In genomic region chr16:87902049-87902448, GRCm38 (mm10) we compare ENCODE assay signal across 14 mouse cellular contexts.
"Had no signal": no experiment of that assay in that cellular context is flagged by ENCODE, and none has a peak within 500 bp of the region (broad histone marks: within the 10 kb centered on the region; RNA-seq: fewer than 3 reads in every experiment).

No protein-coding gene starts in this region.

- H3K36me3 ChIP-seq: intestine, embryonic 15.5 days; limb, embryonic 12.5 days; limb, embryonic 15.5 days; lung, embryonic 15.5 days had no signal

- H3K27ac ChIP-seq: intestine, embryonic 15.5 days; limb, embryonic 12.5 days; limb, embryonic 15.5 days; liver, embryonic 14.5 days; lung, embryonic 15.5 days had no signal

- H3K4me2 ChIP-seq: intestine, embryonic 15.5 days; limb, embryonic 12.5 days; limb, embryonic 15.5 days; liver, embryonic 11.5 days; lung, embryonic 15.5 days; midbrain, embryonic 11.5 days had no signal

- H3K4me3 ChIP-seq: intestine, embryonic 15.5 days; limb, embryonic 12.5 days; limb, embryonic 15.5 days; lung, embryonic 15.5 days had no signal

- DNase-seq: kidney, adult 11 months; kidney, postnatal 14 days; left cerebral cortex, postnatal 4 days; liver, postnatal 0 days; lung, postnatal 10 days; lung, postnatal 4 days; thymus, postnatal 25 days had no signal

- H3K9ac ChIP-seq: intestine, embryonic 15.5 days; limb, embryonic 12.5 days; limb, embryonic 15.5 days; liver, embryonic 14.5 days; liver, postnatal 0 days; lung, embryonic 15.5 days had no signal

- ATAC-seq: intestine, embryonic 15.5 days; liver, postnatal 0 days had no signal

- H3K9me3 ChIP-seq: intestine, embryonic 15.5 days; limb, embryonic 12.5 days; limb, embryonic 15.5 days; lung, embryonic 15.5 days had no signal

- H3K27me3 ChIP-seq: intestine, embryonic 15.5 days; limb, embryonic 12.5 days; limb, embryonic 15.5 days; lung, embryonic 15.5 days had no signal

- H3K4me1 ChIP-seq: intestine, embryonic 15.5 days; limb, embryonic 12.5 days; limb, embryonic 15.5 days; lung, embryonic 15.5 days had no signal
